Mouse (Mus musculus) thymus, adult 2 months (tissue): Measurements from ENCODE around the gene Defa30.
"Not testable (repeated sequence)": the region's sequence is repeated elsewhere in the genome, so short reads cannot be mapped to it uniquely, and the experiment has no call there.

Source experiments
- CTCF ChIP-seq: fragments of 200-500 bp; IDR thresholded peaks from 2 replicates; pipeline ENCODE4 v1.5.1; 2012; ENCODE audit warnings: mild to moderate bottlenecking, control low read depth, low read length, moderate library complexity, borderline replicate concordance; ENCODE audit not compliant: control insufficient read depth, poor library complexity, insufficient read depth; ENCODE audit errors: extremely low read depth
- POLR2A ChIP-seq: fragments of 200-500 bp; IDR thresholded peaks from 2 replicates; pipeline ENCODE4 v1.6.1; 2012; ENCODE audit warnings: mild to moderate bottlenecking, low read length, control low read depth, moderate library complexity; ENCODE audit not compliant: control insufficient read depth, poor library complexity, insufficient read depth; ENCODE audit errors: extremely low read depth

DNA sequence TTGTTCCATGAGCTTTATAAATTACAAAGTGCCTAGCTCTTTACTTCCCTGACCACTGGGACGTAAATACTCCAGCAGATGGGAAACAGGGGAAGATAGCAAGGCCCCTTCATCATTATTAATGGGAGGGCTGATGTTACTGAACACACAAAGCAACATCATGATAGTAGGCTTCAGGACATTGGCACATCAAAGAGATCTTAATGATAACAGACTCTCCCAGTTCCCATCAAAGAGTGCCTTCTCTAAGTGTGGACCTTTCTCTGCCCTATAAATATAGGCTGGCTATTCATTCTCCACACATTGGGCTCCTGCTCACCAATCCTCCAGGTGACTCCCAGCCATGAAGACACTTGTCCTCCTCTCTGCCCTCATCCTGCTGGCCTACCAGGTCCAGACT is 27.5 kb downstream of the Defa30 start, which contains the start of gene Defa22:
- not testable (repeated sequence) for TF ChIP-seq CTCF, POLR2A
